ENCODE assay signal across 8 mouse cellular contexts in genomic region chr16:95347202-95347601, GRCm38 (mm10).
DNase-seq lines count a peak whose midpoint lies in the region; ATAC-seq and TF ChIP-seq lines count a peak whose summit lies in the region.
"Had no signal": no experiment of that assay in that cellular context is flagged by ENCODE, and none has a peak within 500 bp of the region (broad histone marks: within the 10 kb centered on the region; RNA-seq: fewer than 3 reads in every experiment).

No protein-coding gene starts in this region.

- H3K9ac ChIP-seq in intestine, embryonic 16.5 days (ENCODE audit: low read depth, low read length), result no peak overlapping the region
- H3K9ac ChIP-seq in lung, embryonic 14.5 days, result no peak overlapping the region
- H3K9ac ChIP-seq in forebrain, embryonic 11.5 days (ENCODE audit: low read length), result no peak overlapping the region
- H3K9ac ChIP-seq: limb, embryonic 12.5 days had no signal

- peak; percentile 64 for DNase-seq in adrenal gland, postnatal 14 days
- DNase-seq in embryo, embryonic 10.5 days (ENCODE audit: low spot score), result peak; percentile 27
- DNase-seq in lung, embryonic 14.5 days, result peak; percentile 80
- no peak for DNase-seq in cerebellum, adult 9-10 months
- no peak for DNase-seq in urinary bladder, postnatal 36 days (ENCODE audit: low spot score in 2 of 2)
- DNase-seq in forebrain, embryonic 11.5 days (ENCODE audit: low spot score), result no peak

- H3K9me3 ChIP-seq in intestine, embryonic 16.5 days (ENCODE audit: control insufficient read depth, low read length), result no peaks in the 10 kb centered on the region
- no peaks in the 10 kb centered on the region for H3K9me3 ChIP-seq in lung, embryonic 14.5 days (ENCODE audit: low read depth, low read length)
- no peaks in the 10 kb centered on the region for H3K9me3 ChIP-seq in forebrain, embryonic 11.5 days (ENCODE audit: control insufficient read depth, low read length)
- H3K9me3 ChIP-seq: limb, embryonic 12.5 days had no signal

- ATAC-seq in intestine, embryonic 16.5 days, result peak; percentile 62
- ATAC-seq in lung, embryonic 14.5 days (ENCODE audit: insufficient read depth), result peak; percentile 84
- no peak for ATAC-seq in forebrain, embryonic 11.5 days (replicated peaks; ENCODE audit: low FRiP score)

- no peak overlapping the region for H3K4me3 ChIP-seq in intestine, embryonic 16.5 days (ENCODE audit: low read length)
- H3K4me3 ChIP-seq in lung, embryonic 14.5 days (ENCODE audit: low read depth, low read length), result no peak overlapping the region
- no peak overlapping the region for H3K4me3 ChIP-seq in forebrain, embryonic 11.5 days (ENCODE audit: low read depth, low read length)
- H3K4me3 ChIP-seq: limb, embryonic 12.5 days had no signal

- 12% methylated on average over 3 of the region's 3 CpGs for WGBS in intestine, embryonic 16.5 days
- 8% methylated on average over 3 of the region's 3 CpGs for whole genome bisulfite sequencing in lung, embryonic 14.5 days
- 8% methylated on average over 3 of the region's 3 CpGs for WGBS in forebrain, embryonic 11.5 days

- no peaks in the 10 kb centered on the region for H3K27me3 ChIP-seq in intestine, embryonic 16.5 days (replicated peaks; ENCODE audit: control insufficient read depth, insufficient read depth, low read length)
- H3K27me3 ChIP-seq in lung, embryonic 14.5 days (ENCODE audit: insufficient read depth, low read length), result no peaks in the 10 kb centered on the region
- no peaks in the 10 kb centered on the region for H3K27me3 ChIP-seq in forebrain, embryonic 11.5 days (ENCODE audit: control insufficient read depth, insufficient read depth, low read length)

- no peak for TF ChIP-seq CTCF in lung, embryonic 14.5 days (IDR thresholded peaks at IDR 0.05; ENCODE audit: low read depth)

- no peaks in the 10 kb centered on the region for H3K36me3 ChIP-seq in intestine, embryonic 16.5 days (ENCODE audit: control insufficient read depth, insufficient read depth, low read length)
- H3K36me3 ChIP-seq in lung, embryonic 14.5 days (ENCODE audit: insufficient read depth), result no peaks in the 10 kb centered on the region
- H3K36me3 ChIP-seq in forebrain, embryonic 11.5 days (ENCODE audit: control insufficient read depth, insufficient read depth, low read length), result no peaks in the 10 kb centered on the region
- H3K36me3 ChIP-seq: limb, embryonic 12.5 days had no signal

- 0 out of 2 replicates have a peak overlapping the region, but pooled peaks have one; percentile 16 for H3K27ac ChIP-seq in intestine, embryonic 16.5 days (ENCODE audit: low read length)
- H3K27ac ChIP-seq in lung, embryonic 14.5 days (ENCODE audit: low read depth), result peak overlapping the region; percentile 48; the same call in 1 of the 2 replicates
- H3K27ac ChIP-seq in forebrain, embryonic 11.5 days (ENCODE audit: low read depth, low read length), result no peak overlapping the region
- H3K27ac ChIP-seq: limb, embryonic 12.5 days had no signal

- H3K4me1 ChIP-seq in intestine, embryonic 16.5 days (ENCODE audit: control insufficient read depth, insufficient read depth, low read length), result peaks cover 3% of the 10 kb centered on the region; the same call in 1 of the 2 replicates
- H3K4me1 ChIP-seq in lung, embryonic 14.5 days (ENCODE audit: insufficient read depth), result 0 out of 2 replicates have a peak, but pooled peaks cover 5% of the 10 kb centered on the region
- no peaks in the 10 kb centered on the region for H3K4me1 ChIP-seq in forebrain, embryonic 11.5 days (replicated peaks; ENCODE audit: control insufficient read depth, insufficient read depth, low read length)

- H3K4me2 ChIP-seq in intestine, embryonic 16.5 days (ENCODE audit: low read depth, low read length), result no peak overlapping the region
- no peak overlapping the region for H3K4me2 ChIP-seq in lung, embryonic 14.5 days
- no peak overlapping the region for H3K4me2 ChIP-seq in forebrain, embryonic 11.5 days (ENCODE audit: low read depth, low read length, severe bottlenecking)
- H3K4me2 ChIP-seq: limb, embryonic 12.5 days had no signal

Comparison
In these comparisons a context has a peak if more than half of its experiments do, and no peak if none do; other contexts are left out.
1. DNase-seq: peak in adrenal gland, postnatal 14 days (single experiment), embryo, embryonic 10.5 days (single experiment) and lung, embryonic 14.5 days (single experiment); none in cerebellum, adult 9-10 months (single experiment), urinary bladder, postnatal 36 days (0 of 2) and forebrain, embryonic 11.5 days (single experiment).